Mouse (Mus musculus): ENCODE results near the gene Gm49416.

The Gm49416 gene

DNA sequence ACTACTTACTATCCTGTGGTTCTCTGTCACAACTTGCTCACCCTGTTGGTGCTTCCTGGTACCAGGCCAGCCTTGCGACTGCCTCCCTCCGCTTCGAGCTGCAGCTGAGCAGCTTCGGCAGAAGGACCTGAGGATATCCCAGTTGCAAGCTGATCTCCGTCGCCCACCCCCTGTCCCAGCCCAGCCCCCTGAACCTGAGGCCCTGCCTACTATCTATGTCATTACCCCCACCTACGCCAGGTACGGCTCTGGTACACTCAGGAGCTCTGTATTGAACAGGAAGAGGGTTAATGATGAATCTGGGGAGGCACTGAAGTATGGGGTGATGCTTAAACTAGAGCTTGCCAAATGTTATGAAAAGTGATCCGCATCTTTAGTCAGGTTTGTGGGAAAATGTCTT, 33.0 kb downstream of the Gm49416 start:
- no peak for DNase-seq

DNA sequence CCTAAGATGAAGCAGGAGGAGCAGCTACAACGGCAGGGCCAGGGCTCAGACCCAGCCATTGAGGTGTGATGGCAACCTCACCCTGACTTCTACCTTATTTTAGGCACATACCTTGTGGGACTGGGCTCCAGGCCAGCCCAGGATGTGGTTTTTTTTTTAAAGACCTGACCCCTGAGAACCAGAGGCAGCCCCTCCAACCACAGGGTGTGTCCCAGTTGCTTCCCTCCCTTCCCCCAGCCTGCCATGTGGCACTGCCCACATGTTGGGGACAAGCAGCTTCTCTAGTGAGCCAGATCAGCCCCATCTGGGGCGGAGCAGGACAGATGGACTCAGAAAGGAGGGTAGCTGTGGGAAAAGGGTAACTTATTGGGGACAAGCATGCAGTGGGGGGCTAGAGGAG, 38.0 kb downstream of the Gm49416 start:
- DNase-seq, result no peak

- DNase-seq, result no peak
Measured at GRCm38 (mm10) chr19:8927891-8928525, 39.3 kb downstream of the Gm49416 start.

DNA sequence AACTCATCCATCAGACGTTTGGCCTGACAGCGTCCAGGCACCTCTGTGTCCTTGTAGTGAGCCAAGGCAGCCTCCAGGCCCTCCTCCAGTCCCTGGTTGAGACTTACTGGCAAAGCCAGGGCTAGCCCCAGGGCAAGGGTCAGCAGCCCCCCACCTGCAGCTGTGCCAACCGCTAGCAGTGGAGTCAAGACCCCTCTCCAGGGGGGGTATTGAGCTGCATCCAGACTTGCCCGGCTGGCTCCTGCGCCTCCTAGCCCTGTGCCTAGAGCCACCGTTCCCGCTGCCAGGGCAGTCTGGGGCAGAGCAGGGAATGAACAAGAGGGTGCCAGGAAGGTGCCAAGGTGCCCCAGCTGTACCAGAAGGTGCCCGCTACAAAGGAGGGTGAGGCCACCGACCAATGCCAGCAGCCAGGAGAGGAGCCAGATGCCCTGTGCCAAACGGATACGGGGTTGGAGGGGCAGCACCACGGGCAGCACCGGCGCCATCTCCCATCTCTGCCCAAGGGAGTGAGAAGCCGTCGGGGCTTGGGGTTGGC, 40.0 kb downstream of the Gm49416 start:
- peak in 1 of 2 experiments; percentile 60 for DNase-seq

GRCm38 (mm10) chr19:8929224-8930088, 40.7 kb downstream of the Gm49416 start, which contains the start of the genes Rom1 and Eml3:
Gene Rom1 (minus strand): TSS chr19:8929356.
Gene Eml3 (plus strand): TSS chr19:8929552.
- peak; percentile 80 to 82 for DNase-seq

DNA sequence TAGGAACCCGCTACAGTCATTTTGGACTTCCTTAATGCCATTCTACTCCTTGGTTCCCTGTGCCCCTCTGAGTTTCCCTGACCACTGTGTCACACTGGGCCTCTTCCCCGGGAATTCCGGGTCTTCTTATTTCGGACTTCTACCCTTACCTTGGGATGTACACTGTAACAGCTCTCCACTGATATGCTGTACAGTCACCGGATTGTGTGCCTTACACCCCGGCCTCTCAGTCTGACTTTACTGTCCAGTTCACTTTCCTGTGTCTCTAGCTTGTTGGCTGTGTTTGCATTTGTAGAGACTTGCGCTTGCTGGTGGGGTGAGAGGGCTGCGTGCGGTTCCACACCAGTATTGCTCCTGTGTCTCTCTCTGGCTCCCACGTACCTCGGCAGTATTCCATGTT, 41.4 kb downstream of the Gm49416 start:
- no peak for DNase-seq

GRCm38 (mm10) chr19:8930771-8931170, 42.0 kb downstream of the Gm49416 start:
- DNase-seq, result no peak

DNA sequence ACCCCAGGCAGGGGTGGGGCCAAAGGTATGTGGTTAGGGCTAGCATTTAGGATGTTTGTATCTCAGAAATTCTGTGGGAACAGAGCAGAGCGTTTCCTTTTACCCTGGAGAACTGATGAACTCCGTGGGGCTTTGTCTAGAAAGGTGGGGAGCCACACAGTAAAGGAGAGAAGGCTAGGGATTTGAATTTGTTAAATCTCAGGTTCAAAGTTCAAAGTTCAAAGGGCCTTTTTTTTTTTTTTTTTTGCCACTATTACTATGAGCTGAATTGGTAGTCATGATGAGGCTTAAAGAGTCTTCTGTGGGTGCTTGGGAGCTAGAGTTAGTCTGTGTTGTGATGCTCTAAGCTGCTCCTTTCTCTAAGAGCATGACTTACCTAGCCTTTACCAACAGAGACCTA, 48.0 kb downstream of the Gm49416 start:
- no peak for DNase-seq

GRCm38 (mm10) chr19:8940526-8941133, 51.9 kb downstream of the Gm49416 start:
- peak in 1 of 2 experiments; percentile 37 for DNase-seq

GRCm38 (mm10) chr19:8941136-8941514, 52.4 kb downstream of the Gm49416 start:
- DNase-seq, result peak in 1 of 2 experiments; percentile 36

GRCm38 (mm10) chr19:8941515-8942217, 52.9 kb downstream of the Gm49416 start, which contains the start of gene Mta2:
Gene Mta2 (plus strand): TSS chr19:8941875.
- DNase-seq, result peak; percentile 97 to 98

- DNase-seq, result no peak
Measured at GRCm38 (mm10) chr19:8942276-8942964, 53.7 kb downstream of the Gm49416 start.

DNA sequence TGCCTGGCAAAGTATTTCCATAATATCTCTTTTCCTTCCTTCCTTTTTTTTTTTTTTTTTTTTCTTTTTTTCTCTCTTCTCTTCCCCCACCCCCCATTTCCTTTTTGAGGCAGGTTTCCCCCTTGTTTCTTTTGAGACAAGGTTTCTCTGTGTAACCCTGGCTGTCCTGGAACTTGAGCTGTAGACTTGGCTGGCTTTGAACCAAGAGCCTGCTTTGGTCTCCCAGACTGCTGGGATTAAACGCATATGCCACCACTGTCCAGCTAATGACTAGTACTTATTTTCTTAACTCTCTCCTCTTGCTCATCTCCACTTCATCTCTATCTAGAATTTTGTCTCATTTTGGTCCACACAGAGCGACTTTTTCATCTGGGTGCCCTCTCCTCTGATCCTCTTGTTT, 54.3 kb downstream of the Gm49416 start:
- DNase-seq, result no peak

GRCm38 (mm10) chr19:8944062-8944461, 55.3 kb downstream of the Gm49416 start:
- DNase-seq, result no peak

GRCm38 (mm10) chr19:8944750-8945149, 56.0 kb downstream of the Gm49416 start:
- DNase-seq, result no peak
